Mouse (Mus musculus) heart, postnatal 0 days (tissue): ENCODE data around the gene Erbb4. TPM values are rescaled to one million over a fixed set of nuclear protein-coding genes. Genes with fewer than 3 reads are reported as not detected.
A peak's percentile ranks its signal among the peaks of the same experiment; 100 is the strongest.

Experiments used
- ATAC-seq: fragments of 200-750 bp; cut with Nextera tagmentation; 2 replicates; pipeline ENCODE4 v1.8.0; 2017; ENCODE audit warnings: low read depth, moderate number of reproducible peaks, moderate library complexity; ENCODE audit not compliant: insufficient read depth
- DNase-seq: peaks from one replicate; pipeline ENCODE4 v3.0.0-alpha.2; 2016; ENCODE audit warnings: low spot score
- H3K27ac ChIP-seq: fragments of 300-500 bp; sonication (generic); 2 replicates; pipeline ENCODE4 v1.5.1; 2014; ENCODE audit warnings: low read depth, mild to moderate bottlenecking
- H3K27me3 ChIP-seq: fragments of 300-500 bp; sonication (generic); 2 replicates; pipeline ENCODE4 v1.6.1; 2014; ENCODE audit warnings: low read length, mixed read lengths; ENCODE audit not compliant: control insufficient read depth, insufficient read depth
- H3K36me3 ChIP-seq: fragments of 300-500 bp; sonication (generic); replicated peaks from 2 replicates; pipeline ENCODE4 v1.6.1; 2014; ENCODE audit warnings: low read length, mixed read lengths; ENCODE audit not compliant: control insufficient read depth, insufficient read depth
- H3K4me1 ChIP-seq: fragments of 300-500 bp; sonication (generic); 2 replicates; pipeline ENCODE4 v1.6.1; 2014; ENCODE audit warnings: antibody characterized with exemption; ENCODE audit not compliant: control insufficient read depth, insufficient read depth
- H3K4me2 ChIP-seq: fragments of 300-500 bp; sonication (generic); 2 replicates; pipeline ENCODE4 v1.6.1; 2014; ENCODE audit warnings: low read depth, mild to moderate bottlenecking, low read length, moderate library complexity
- H3K4me3 ChIP-seq: fragments of 300-500 bp; sonication (generic); 2 replicates; pipeline ENCODE4 v1.5.1; 2014; ENCODE audit warnings: low read depth, low read length
- H3K9ac ChIP-seq: fragments of 300-500 bp; sonication (generic); replicated peaks from 2 replicates; pipeline ENCODE4 v1.6.1; 2014; ENCODE audit warnings: low read depth, low read length, mixed read lengths
- H3K9me3 ChIP-seq: fragments of 300-500 bp; sonication (generic); replicated peaks from 2 replicates; pipeline ENCODE4 v1.6.1; 2016; ENCODE audit warnings: low read length; ENCODE audit not compliant: control insufficient read depth
- CTCF ChIP-seq: IDR thresholded peaks from 2 replicates; pipeline ENCODE4 v1.5.1; 2016; ENCODE audit warnings: antibody characterized with exemption, control low read depth, low read depth
- EP300 ChIP-seq: IDR thresholded peaks from 2 replicates; pipeline ENCODE4 v1.6.1; 2016; ENCODE audit warnings: antibody characterized with exemption, low read depth
- WGBS: fragments of 180-500 bp; shearing (Covaris S2); extraction: QIAGEN DNeasy Blood & Tissue Kit; methylation state at CpG from one replicate; pipeline ENCODE4 v1.1.7; 2014; 5-methylcytosine and 5-hydroxymethylcytosine counted together
- polyA plus RNA-seq: library from polyadenylated mRNA; unstranded; fragments of >200 nt; fragmentation: Nextera tagmentation; extraction: Ambion mirVana; gene quantifications from 2 replicates; pipeline ENCODE4 v1.2.1, GENCODE M21; 2015
- total RNA-seq: library from RNA; depleted of rRNA; stranded (reverse); fragments of >200 nt; gene quantifications from 2 replicates; pipeline ENCODE4 v1.2.3, GENCODE M21; 2014; ENCODE audit warnings: low replicate concordance

Erbb4 gene
- total and polyA plus RNA-seq, 2 experiments from 2014 or later: 3.8 to 20.0 TPM

DNA sequence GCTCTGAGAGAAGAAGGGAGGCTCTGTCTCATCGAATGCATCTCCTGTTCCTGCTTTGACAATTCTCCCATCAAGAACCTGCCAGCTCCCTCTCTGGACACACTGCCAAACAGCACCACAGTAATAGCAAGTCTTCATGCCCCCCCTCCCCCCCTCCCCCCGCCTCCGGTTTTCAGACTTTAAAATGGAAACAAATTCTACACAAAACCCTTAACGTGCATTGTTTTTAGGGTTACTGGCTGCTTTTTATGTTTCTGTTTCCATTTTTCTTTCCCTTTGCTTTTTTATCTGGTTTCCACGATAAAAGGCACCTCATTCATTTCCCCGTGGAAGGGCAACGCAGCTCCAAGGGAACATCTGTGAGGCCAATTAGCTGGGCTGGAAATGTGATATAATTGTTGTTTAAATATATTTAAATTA is 1061.3 kb downstream of the Erbb4 start:
- Histone ChIP-seq H3K4me3 (peak overlapping the region; percentile 42), H3K36me3 (no peaks in the 10 kb centered on the region), H3K4me2 (peak overlapping the region; percentile 60), H3K27me3 (no peaks in the 10 kb centered on the region), H3K9me3 (no peaks in the 10 kb centered on the region), H3K4me1 (no peaks in the 10 kb centered on the region), H3K9ac (peak overlapping the region; percentile 37; the same call in 1 of the 2 replicates), H3K27ac (no peak overlapping the region)
- DNase-seq: peak; percentile 40
- no peak for ATAC-seq
- TF ChIP-seq EP300 (no peak), CTCF (no peak)
- WGBS: 9% methylated on average over 7 of the region's 7 CpGs

DNA sequence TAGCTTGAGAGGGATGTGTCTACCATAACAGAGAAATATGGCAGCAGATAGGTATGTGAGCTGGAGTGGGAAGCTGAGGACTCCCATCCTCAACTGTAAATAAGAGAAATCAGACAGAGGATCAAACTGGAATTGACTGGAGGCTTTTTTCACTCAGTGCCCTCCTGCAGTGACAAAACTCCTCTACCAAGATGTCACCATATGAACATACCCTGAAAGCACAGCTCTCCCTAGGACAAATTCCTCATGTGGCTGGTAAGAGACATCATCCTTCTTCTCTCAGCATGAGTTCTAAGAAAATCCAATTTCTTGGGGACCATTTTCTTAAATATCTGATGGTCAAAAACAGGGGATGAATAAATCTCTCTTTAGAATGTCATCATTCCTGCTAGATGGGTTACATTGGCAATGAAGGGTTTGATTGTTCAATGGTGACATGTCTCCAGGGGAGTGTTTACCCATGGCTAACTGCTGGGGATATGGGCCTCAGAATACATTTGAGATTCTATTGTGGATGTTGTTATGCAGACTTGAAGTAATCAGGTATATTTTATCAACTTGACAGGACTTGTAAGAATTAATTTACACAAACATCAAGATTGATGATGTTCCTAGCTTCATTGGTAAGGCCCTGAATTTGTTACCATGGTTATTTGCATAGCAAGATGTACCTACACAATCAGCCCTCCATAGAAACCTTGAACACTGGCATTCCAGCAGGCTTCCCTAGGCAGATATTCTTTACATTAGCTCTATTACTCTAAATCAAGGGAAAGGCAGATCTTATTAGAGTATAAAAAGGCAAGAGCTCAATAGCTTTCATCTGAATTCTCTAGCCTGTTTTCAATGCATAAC is 1083.5 kb downstream of the Erbb4 start:
- TF ChIP-seq CTCF: no peak
- TF ChIP-seq EP300: no peak
- H3K9me3 ChIP-seq: no peaks in the 10 kb centered on the region
- H3K27me3 ChIP-seq: no peaks in the 10 kb centered on the region
- ATAC-seq (no peak), DNase-seq (no peak)
- no peak overlapping the region for H3K4me3 ChIP-seq
- no peak overlapping the region for H3K27ac ChIP-seq
- no peak overlapping the region for H3K9ac ChIP-seq
- H3K4me1 ChIP-seq: no peaks in the 10 kb centered on the region
- no peaks in the 10 kb centered on the region for H3K36me3 ChIP-seq
- H3K4me2 ChIP-seq: no peak overlapping the region

DNA sequence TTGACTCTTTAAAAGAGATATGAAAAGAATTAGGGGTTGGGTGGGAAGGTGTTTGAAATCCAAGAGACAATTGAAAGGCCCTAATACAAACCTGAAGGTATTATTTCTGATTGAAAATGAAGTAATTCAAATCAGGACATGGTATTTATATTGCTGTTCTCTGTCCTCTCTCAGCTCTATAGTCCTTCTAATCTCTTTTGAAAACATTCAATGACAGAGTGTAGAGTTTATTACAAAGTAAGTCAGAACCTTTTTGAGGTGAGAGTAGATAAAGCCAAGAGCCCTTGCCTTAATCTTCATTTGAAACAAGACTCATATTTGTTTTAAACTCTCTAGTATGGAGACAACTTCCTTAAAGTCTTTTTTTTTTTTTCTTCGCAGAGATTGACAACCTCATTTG is 1087.8 kb downstream of the Erbb4 start:
- H3K9me3 ChIP-seq: no peaks in the 10 kb centered on the region
- H3K27me3 ChIP-seq: no peaks in the 10 kb centered on the region
- ATAC-seq: no peak
- 74% methylated on average over 1 of the region's 1 CpGs for WGBS
- H3K27ac ChIP-seq: no peak overlapping the region
- no peak overlapping the region for H3K4me3 ChIP-seq
- H3K4me1 ChIP-seq: no peaks in the 10 kb centered on the region
- H3K9ac ChIP-seq: no peak overlapping the region
- TF ChIP-seq CTCF (no peak), EP300 (no peak)
- H3K4me2 ChIP-seq: no peak overlapping the region
- no peak for DNase-seq
- no peaks in the 10 kb centered on the region for H3K36me3 ChIP-seq

DNA sequence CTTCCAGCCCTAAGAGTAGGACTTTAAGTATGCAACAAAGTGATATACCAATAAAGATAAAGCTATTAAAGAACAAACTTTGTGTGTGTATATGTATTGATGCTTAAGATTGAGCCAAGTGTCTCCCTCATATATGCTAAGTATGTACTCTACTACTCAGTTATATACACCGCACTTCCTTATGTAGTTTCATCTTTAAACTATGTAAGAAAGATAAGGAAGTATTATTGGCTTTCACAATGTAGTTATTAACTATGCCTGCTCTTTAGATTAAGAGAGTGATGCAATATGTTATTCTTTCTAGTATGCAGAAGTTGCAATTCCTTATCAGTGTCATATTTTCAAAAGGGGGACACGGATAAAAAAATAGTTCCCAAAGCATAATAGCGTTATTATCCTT is 1088.2 kb downstream of the Erbb4 start:
- H3K27me3 ChIP-seq: no peaks in the 10 kb centered on the region
- H3K27ac ChIP-seq: no peak overlapping the region
- ATAC-seq: no peak
- DNase-seq: no peak
- TF ChIP-seq CTCF (no peak), EP300 (no peak)
- no peak overlapping the region for H3K9ac ChIP-seq
- no peaks in the 10 kb centered on the region for H3K36me3 ChIP-seq
- H3K9me3 ChIP-seq: no peaks in the 10 kb centered on the region
- no peak overlapping the region for H3K4me2 ChIP-seq
- H3K4me1 ChIP-seq: no peaks in the 10 kb centered on the region
- 58% methylated on average over 3 of the region's 3 CpGs for WGBS
- H3K4me3 ChIP-seq: no peak overlapping the region
